Mouse (Mus musculus) E14TG2a.4 (cell line): Measurements from ENCODE around the gene Ikzf2.

Source experiments
- H3K27me3 ChIP-seq: 2 replicates; pipeline ENCODE4 v1.6.1; 2014; ENCODE audit warnings: low read length, control low read depth; ENCODE audit not compliant: insufficient read depth
- H3K36me3 ChIP-seq: 2 replicates; pipeline ENCODE4 v1.6.1; 2014; ENCODE audit warnings: low read length, control low read depth; ENCODE audit not compliant: insufficient read depth
- H3K4me1 ChIP-seq: replicated peaks from 2 replicates; pipeline ENCODE4 v1.6.1; 2014; ENCODE audit warnings: low read depth, low read length, control low read depth
- H3K4me3 ChIP-seq: replicated peaks from 2 replicates; pipeline ENCODE4 v1.5.1; 2014; ENCODE audit warnings: mild to moderate bottlenecking, low read length
- H3K9me3 ChIP-seq: 2 replicates; pipeline ENCODE4 v1.6.1; 2014; ENCODE audit warnings: low read length, control low read depth
- CTCF ChIP-seq: conservative IDR thresholded peaks from 2 replicates; pipeline ENCODE4 v1.5.1; 2014; ENCODE audit warnings: low read length
- NANOG ChIP-seq: IDR thresholded peaks from 2 replicates; pipeline ENCODE4 v1.6.1; 2014; ENCODE audit warnings: borderline replicate concordance, low read length, mixed read lengths
- POU5F1 ChIP-seq: IDR thresholded peaks from 2 replicates; pipeline ENCODE4 v1.6.1; 2014; ENCODE audit warnings: low read length, borderline replicate concordance

Ikzf2 gene

DNA sequence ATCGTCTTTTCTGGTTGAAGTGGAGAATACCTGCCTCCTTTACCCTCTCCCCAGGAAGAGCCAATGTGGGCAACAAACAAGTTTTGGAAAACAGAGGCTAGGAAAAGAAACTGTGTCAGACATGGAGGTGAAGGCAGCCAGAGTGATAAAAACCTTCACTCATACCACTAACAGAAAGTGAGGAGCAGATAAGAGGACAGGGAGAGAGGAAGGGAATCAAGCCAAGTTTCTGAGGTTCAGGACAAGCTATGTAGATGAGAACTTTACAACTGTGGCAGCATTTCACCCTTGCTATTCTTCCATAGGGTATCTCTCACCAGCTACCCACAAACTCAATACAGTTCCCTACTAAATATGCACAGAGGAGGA, 141.2 kb downstream of the Ikzf2 start:
- no peaks in the 10 kb centered on the region for H3K27me3 ChIP-seq
- TF ChIP-seq NANOG, result no peak
- no peak for TF ChIP-seq CTCF
- no peak overlapping the region for H3K4me3 ChIP-seq
- H3K9me3 ChIP-seq, result no peaks in the 10 kb centered on the region
- H3K4me1 ChIP-seq, result no peaks in the 10 kb centered on the region
- H3K36me3 ChIP-seq, result no peaks in the 10 kb centered on the region

GRCm38 (mm10) chr1:69545217-69545884, 141.7 kb downstream of the Ikzf2 start:
- no peak for TF ChIP-seq NANOG
- TF ChIP-seq CTCF, result no peak
- TF ChIP-seq POU5F1, result no peak
- Histone ChIP-seq H3K27me3 (no peaks in the 10 kb centered on the region), H3K4me1 (no peaks in the 10 kb centered on the region), H3K36me3 (no peaks in the 10 kb centered on the region), H3K4me3 (no peak overlapping the region), H3K9me3 (no peaks in the 10 kb centered on the region)

GRCm38 (mm10) chr1:69543774-69544597, 143.1 kb downstream of the Ikzf2 start:
- TF ChIP-seq NANOG (no peak), CTCF (no peak), POU5F1 (no peak)
- Histone ChIP-seq H3K9me3 (no peaks in the 10 kb centered on the region), H3K4me3 (no peak overlapping the region), H3K4me1 (no peaks in the 10 kb centered on the region), H3K36me3 (no peaks in the 10 kb centered on the region), H3K27me3 (no peaks in the 10 kb centered on the region)

DNA sequence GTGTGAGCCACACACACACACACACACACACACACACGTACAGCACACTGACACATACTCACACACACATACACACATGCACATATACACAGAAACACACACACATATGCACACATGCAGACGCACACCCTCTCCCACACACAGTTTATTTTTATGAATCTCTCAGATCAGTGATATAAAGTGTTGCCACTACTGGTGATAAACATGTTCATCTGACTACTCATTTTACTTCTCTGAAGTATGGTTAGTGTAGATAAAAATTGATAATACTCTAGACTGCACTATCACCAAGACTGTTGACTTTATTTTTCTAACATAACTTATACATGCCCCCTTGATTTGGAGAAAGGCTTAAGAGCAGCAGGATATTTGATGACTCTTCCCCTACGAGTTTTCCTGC, 144.5 kb downstream of the Ikzf2 start:
- no peaks in the 10 kb centered on the region for H3K27me3 ChIP-seq
- H3K36me3 ChIP-seq, result no peaks in the 10 kb centered on the region
- TF ChIP-seq POU5F1, result no peak
- no peak for TF ChIP-seq NANOG
- no peak for TF ChIP-seq CTCF
- H3K9me3 ChIP-seq, result no peaks in the 10 kb centered on the region
- no peaks in the 10 kb centered on the region for H3K4me1 ChIP-seq
- no peak overlapping the region for H3K4me3 ChIP-seq

GRCm38 (mm10) chr1:69538663-69539062, 148.4 kb downstream of the Ikzf2 start:
- no peaks in the 10 kb centered on the region for H3K9me3 ChIP-seq
- no peak for TF ChIP-seq POU5F1
- TF ChIP-seq NANOG, result no peak
- TF ChIP-seq CTCF, result no peak
- no peaks in the 10 kb centered on the region for H3K36me3 ChIP-seq
- H3K27me3 ChIP-seq, result no peaks in the 10 kb centered on the region
- no peak overlapping the region for H3K4me3 ChIP-seq
- H3K4me1 ChIP-seq, result no peaks in the 10 kb centered on the region

GRCm38 (mm10) chr1:69537619-69538018, 149.4 kb downstream of the Ikzf2 start:
- no peak for TF ChIP-seq NANOG
- TF ChIP-seq CTCF, result no peak
- Histone ChIP-seq H3K27me3 (no peaks in the 10 kb centered on the region), H3K4me1 (no peaks in the 10 kb centered on the region), H3K4me3 (no peak overlapping the region), H3K36me3 (no peaks in the 10 kb centered on the region), H3K9me3 (no peaks in the 10 kb centered on the region)

DNA sequence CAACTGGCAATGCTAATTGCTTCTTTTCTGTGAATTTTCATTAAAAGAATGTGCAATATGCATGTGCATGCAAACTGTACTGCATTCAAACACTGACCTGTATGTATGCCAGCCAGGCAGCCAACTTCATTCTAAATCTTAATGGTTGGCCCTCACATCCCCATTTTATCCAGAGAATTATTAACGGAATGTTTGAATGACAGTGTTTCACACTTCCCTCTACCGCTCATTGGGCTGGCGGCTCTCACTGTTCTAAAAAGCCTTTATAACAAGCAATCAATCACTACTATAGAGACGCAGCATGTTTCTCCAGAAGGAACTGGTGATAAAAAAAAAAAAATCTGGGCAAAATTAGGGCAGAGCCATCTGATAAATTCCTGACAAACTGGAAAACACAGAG, 151.5 kb downstream of the Ikzf2 start:
- Histone ChIP-seq H3K4me1 (no peaks in the 10 kb centered on the region), H3K36me3 (no peaks in the 10 kb centered on the region), H3K4me3 (no peak overlapping the region), H3K9me3 (no peaks in the 10 kb centered on the region), H3K27me3 (no peaks in the 10 kb centered on the region)
- TF ChIP-seq CTCF (no peak), POU5F1 (no peak), NANOG (no peak)

DNA sequence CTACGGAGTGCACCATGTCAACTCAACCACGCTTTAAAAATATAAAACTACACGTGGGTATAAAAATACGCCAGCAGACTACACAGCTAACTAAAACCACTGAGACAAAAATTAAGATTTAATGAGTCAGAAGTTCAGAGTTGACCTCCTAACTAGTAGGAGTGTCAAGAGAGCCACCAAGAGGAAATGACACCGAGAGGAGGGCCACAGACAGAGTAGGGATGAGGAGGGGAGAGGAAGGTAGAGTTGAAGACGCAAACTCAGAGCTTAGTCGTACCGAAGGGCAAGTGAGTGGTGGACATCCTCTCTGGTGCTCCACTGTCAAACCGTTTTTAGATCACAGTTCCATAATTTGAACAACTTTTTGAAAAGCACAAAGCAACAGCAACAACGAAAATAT, 154.0 kb downstream of the Ikzf2 start:
- TF ChIP-seq POU5F1 (no peak), CTCF (no peak), NANOG (no peak)
- no peaks in the 10 kb centered on the region for H3K4me1 ChIP-seq
- H3K9me3 ChIP-seq, result no peaks in the 10 kb centered on the region
- no peak overlapping the region for H3K4me3 ChIP-seq
- H3K27me3 ChIP-seq, result no peaks in the 10 kb centered on the region
- H3K36me3 ChIP-seq, result no peaks in the 10 kb centered on the region
